Mouse (Mus musculus) midbrain, embryonic 12.5 days (tissue): Measurements from ENCODE around the gene Chrm3. TPM values are rescaled to one million over a fixed set of nuclear protein-coding genes. Genes with fewer than 3 reads are reported as not detected.

Source experiments
- ATAC-seq: fragments of 200-750 bp; cut with Nextera tagmentation; 2 replicates; pipeline ENCODE4 v1.8.0; 2017; ENCODE audit warnings: low read depth, moderate TSS enrichment, moderate library complexity; ENCODE audit not compliant: low FRiP score
- H3K27ac ChIP-seq: fragments of 300-500 bp; sonication (generic); replicated peaks from 2 replicates; pipeline ENCODE4 v1.5.1; 2016; ENCODE audit warnings: mild to moderate bottlenecking
- H3K27me3 ChIP-seq: fragments of 300-500 bp; sonication (generic); 2 replicates; pipeline ENCODE4 v1.6.1; 2016; ENCODE audit warnings: mild to moderate bottlenecking
- H3K36me3 ChIP-seq: fragments of 300-500 bp; sonication (generic); 2 replicates; pipeline ENCODE4 v1.6.1; 2016
- H3K4me1 ChIP-seq: fragments of 300-500 bp; sonication (generic); 2 replicates; pipeline ENCODE4 v1.6.1; 2016
- H3K4me2 ChIP-seq: fragments of 300-500 bp; sonication (generic); replicated peaks from 2 replicates; pipeline ENCODE4 v1.6.1; 2016; ENCODE audit warnings: mild to moderate bottlenecking, moderate library complexity
- H3K4me3 ChIP-seq: fragments of 300-500 bp; sonication (generic); 2 replicates; pipeline ENCODE4 v1.5.1; 2016; ENCODE audit warnings: mild to moderate bottlenecking
- H3K9ac ChIP-seq: fragments of 300-500 bp; sonication (generic); replicated peaks from 2 replicates; pipeline ENCODE4 v1.6.1; 2016; ENCODE audit warnings: mild to moderate bottlenecking, moderate library complexity
- H3K9me3 ChIP-seq: fragments of 300-500 bp; sonication (generic); 2 replicates; pipeline ENCODE4 v1.6.1; 2016; ENCODE audit warnings: mild to moderate bottlenecking
- WGBS: fragments of 180-500 bp; shearing (Covaris S2); methylation state at CpG from one replicate; pipeline ENCODE4 v1.1.7; 2016; 5-methylcytosine and 5-hydroxymethylcytosine counted together
- polyA plus RNA-seq: library from polyadenylated mRNA; unstranded; fragments of >200 nt; fragmentation: Nextera tagmentation; extraction: Ambion mirVana; gene quantifications from 2 replicates; pipeline ENCODE4 v1.2.1, GENCODE M21; 2016

Gene Chrm3
- polyA plus RNA-seq, 1 experiment from 2014 or later: 0.77 TPM

DNA sequence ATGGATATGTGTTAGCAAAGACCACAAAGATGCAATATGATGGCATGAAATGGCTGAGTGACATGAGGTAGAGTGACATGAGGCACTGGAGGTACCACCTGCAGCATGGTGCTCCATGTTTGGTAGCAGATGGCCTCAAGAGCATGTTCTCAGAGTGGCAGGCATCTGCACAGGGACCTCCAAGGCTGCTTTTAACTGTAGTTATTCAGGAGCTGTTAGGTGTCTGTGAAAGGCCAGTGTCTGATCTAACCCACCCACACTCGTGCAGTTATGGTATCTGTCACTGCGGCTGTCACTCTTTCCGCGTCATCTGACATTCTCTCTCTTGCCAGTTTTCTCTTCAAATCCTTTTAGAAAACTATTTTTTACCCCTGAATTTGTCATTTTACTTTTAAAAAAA is 411.6 kb downstream of the Chrm3 start:
- no peak overlapping the region for H3K4me3 ChIP-seq
- H3K4me1 ChIP-seq: no peaks in the 10 kb centered on the region
- 95% methylated on average over 4 of the region's 4 CpGs for WGBS
- no peak overlapping the region for H3K4me2 ChIP-seq
- H3K9ac ChIP-seq: no peak overlapping the region
- H3K9me3 ChIP-seq: no peaks in the 10 kb centered on the region
- H3K36me3 ChIP-seq: no peaks in the 10 kb centered on the region
- ATAC-seq: no peak
- H3K27ac ChIP-seq: no peak overlapping the region
- no peaks in the 10 kb centered on the region for H3K27me3 ChIP-seq

DNA sequence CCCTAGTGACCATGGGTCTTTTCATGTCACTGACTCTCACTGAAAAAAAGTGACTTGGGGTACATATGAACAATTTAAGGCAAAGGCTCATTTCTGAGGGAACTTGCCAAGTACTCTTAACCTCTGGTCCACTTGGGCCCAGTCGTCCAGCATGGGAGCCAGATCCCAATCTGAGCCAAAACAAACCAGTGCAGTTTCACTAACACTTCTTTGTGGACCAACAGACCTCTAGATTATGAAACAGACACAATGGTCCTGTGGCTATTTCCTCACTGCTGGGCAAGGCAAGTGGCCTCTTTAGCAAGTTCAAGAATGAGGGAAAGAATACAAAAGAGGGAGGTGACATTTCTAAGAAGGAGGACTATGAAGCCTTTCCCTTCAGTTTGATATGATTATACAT is 420.5 kb downstream of the Chrm3 start:
- Histone ChIP-seq H3K27me3 (no peaks in the 10 kb centered on the region), H3K9me3 (no peaks in the 10 kb centered on the region), H3K27ac (no peak overlapping the region), H3K9ac (no peak overlapping the region), H3K4me2 (no peak overlapping the region), H3K4me3 (no peak overlapping the region), H3K4me1 (peaks cover 4% of the 10 kb centered on the region; the same call in 1 of the 2 replicates), H3K36me3 (no peaks in the 10 kb centered on the region)
- WGBS: 64% methylated on average over 1 of the region's 1 CpGs
- ATAC-seq: no peak

DNA sequence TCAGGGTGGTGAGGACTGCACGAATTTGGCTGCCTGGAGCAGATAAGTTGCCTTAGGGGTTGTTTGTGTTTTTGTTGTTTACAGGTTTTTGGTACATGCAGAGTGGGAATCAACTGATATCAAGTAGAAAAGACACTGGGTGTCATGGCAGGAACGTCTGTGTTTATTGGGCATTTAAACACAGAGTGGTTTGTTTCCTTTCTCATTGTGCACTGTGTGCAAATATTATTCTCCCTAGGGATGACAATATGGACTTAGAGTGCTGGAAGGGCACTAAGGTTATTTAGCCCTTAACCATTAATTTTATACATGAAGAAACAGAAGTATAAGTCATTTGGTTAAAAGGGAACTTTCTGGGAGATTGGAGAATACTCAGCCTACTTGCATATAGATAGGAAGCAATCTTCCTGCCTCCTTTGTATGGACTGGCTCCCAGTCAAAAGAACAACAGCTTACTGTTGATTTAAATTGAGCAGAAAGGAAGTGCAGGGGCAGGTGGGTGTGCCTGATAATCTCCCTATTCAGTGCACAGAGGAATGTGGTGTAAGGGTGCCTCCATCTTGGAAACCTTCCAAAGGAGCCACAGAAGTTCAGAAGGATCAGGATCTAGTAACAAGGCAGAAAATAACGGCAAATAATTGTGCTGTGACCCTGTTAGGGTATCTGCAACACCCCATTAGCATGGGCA is 421.7 kb downstream of the Chrm3 start:
- H3K36me3 ChIP-seq: no peaks in the 10 kb centered on the region
- no peak for ATAC-seq

DNA sequence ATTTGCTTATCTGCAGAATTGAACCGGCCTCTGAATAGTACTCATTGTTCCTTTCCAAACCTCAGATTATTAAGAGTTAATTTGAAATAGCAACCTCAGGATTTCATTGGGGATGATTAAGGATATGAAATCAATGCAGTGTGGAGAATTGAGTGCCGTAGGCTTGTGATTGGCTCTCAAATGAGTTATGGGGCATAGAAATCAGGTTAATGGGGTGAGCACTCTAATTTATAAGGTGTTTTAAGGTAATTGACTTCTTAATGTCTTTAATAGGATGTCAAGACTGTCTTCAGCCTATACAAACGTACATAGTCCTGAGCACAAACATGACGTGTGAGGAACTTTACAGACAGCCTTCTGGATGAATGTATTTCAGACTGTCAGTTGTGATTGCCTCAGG is 427.9 kb downstream of the Chrm3 start:
- Histone ChIP-seq H3K4me2 (no peak overlapping the region), H3K27me3 (no peaks in the 10 kb centered on the region), H3K4me3 (no peak overlapping the region), H3K36me3 (no peaks in the 10 kb centered on the region), H3K4me1 (peaks cover 7% of the 10 kb centered on the region), H3K9me3 (no peaks in the 10 kb centered on the region), H3K27ac (no peak overlapping the region), H3K9ac (no peak overlapping the region)
- 70% methylated on average over 4 of the region's 4 CpGs for WGBS
- no peak for ATAC-seq

More for the DNA sequence above, 421.7 kb downstream of the Chrm3 start:
- WGBS: 67% methylated on average over 3 of the region's 3 CpGs
- Histone ChIP-seq H3K4me1 (peaks cover 4% of the 10 kb centered on the region; the same call in 1 of the 2 replicates), H3K27ac (no peak overlapping the region), H3K4me2 (no peak overlapping the region), H3K4me3 (no peak overlapping the region), H3K27me3 (no peaks in the 10 kb centered on the region), H3K9me3 (no peaks in the 10 kb centered on the region), H3K9ac (no peak overlapping the region)

DNA sequence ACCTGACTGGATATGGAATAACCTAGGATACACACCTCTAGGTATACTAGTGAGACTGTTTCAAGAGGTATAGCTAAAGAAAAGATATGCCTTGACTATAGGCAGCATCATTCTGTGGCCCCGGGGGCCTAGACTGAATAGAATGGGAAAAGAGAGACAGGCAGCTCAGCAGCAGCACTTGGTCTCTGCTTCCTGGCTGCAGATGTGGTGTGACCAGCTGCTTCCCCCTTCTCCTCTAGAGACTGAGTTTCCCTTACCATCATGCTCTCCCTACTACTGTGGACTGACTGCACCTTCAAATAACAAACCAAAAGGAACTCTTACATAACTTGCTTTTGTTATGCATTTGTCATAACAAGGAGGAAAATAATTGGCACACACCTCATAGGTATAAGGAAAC is 430.0 kb downstream of the Chrm3 start:
- Histone ChIP-seq H3K4me2 (no peak overlapping the region), H3K9ac (no peak overlapping the region), H3K36me3 (no peaks in the 10 kb centered on the region), H3K4me1 (peaks cover 7% of the 10 kb centered on the region), H3K27me3 (no peaks in the 10 kb centered on the region), H3K9me3 (no peaks in the 10 kb centered on the region), H3K27ac (no peak overlapping the region), H3K4me3 (no peak overlapping the region)
- ATAC-seq: no peak
- 60% methylated on average over 1 of the region's 1 CpGs for WGBS

DNA sequence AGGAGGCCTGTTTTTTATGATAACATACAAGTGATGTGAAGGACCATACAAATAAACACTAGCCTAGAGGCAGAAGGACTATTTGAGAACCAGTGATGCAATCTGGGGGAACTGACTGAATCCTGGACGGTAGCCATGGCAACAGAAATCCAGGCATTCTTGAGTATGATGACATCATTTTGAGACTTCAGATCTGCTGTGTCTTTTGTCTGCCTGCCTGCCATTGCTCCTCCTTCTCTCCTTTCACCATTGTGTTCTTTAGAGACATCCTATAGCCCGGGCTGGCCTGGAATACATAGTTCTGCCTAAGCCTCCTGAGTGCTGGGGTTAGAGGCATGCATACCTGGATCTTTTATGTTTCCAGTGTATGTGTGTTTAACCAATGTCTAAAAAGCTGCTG is 430.7 kb downstream of the Chrm3 start:
- peak; percentile 79 for ATAC-seq
- 43% methylated on average over 2 of the region's 2 CpGs for WGBS

DNA sequence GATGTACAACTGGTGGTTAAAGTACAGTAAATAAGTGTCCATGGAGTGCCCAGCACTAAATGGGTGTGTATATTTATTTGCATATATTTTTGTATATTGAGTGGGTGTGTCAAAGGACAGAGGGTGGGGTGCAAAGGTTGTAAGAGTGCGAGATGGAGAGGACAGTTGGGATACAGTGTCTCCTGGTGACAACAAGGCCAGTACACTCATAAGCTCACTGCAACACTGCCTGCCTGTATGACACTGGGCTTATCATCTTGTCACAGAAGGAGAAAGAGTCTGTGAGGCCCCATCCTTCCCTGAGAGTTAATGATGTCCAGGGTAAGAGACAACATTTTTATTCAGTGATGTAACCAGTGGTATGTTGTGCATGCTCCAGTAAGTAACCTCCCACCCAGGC is 439.5 kb downstream of the Chrm3 start:
- WGBS: 81% methylated on average over 1 of the region's 1 CpGs
- H3K9ac ChIP-seq: no peak overlapping the region
- H3K4me2 ChIP-seq: no peak overlapping the region
- no peaks in the 10 kb centered on the region for H3K36me3 ChIP-seq
- ATAC-seq: no peak
- no peak overlapping the region for H3K27ac ChIP-seq
- no peaks in the 10 kb centered on the region for H3K4me1 ChIP-seq
- no peak overlapping the region for H3K4me3 ChIP-seq
- H3K27me3 ChIP-seq: no peaks in the 10 kb centered on the region
- no peaks in the 10 kb centered on the region for H3K9me3 ChIP-seq

More for the DNA sequence above, 430.7 kb downstream of the Chrm3 start:
- Histone ChIP-seq H3K4me3 (no peak overlapping the region), H3K27ac (no peak overlapping the region), H3K27me3 (no peaks in the 10 kb centered on the region), H3K9ac (no peak overlapping the region), H3K36me3 (no peaks in the 10 kb centered on the region), H3K9me3 (no peaks in the 10 kb centered on the region), H3K4me1 (peaks cover 7% of the 10 kb centered on the region), H3K4me2 (no peak overlapping the region)

GRCm38 (mm10) chr13:9912697-9913096 is 447.9 kb downstream of the Chrm3 start:
- H3K27ac ChIP-seq: no peak overlapping the region
- no peak for ATAC-seq
- no peaks in the 10 kb centered on the region for H3K9me3 ChIP-seq
- no peaks in the 10 kb centered on the region for H3K36me3 ChIP-seq
- no peaks in the 10 kb centered on the region for H3K27me3 ChIP-seq
- H3K4me2 ChIP-seq: no peak overlapping the region
- H3K9ac ChIP-seq: no peak overlapping the region
- H3K4me3 ChIP-seq: no peak overlapping the region
- no peaks in the 10 kb centered on the region for H3K4me1 ChIP-seq
- WGBS: 91% methylated on average over 4 of the region's 4 CpGs

- Histone ChIP-seq H3K4me3 (no peak overlapping the region), H3K36me3 (no peaks in the 10 kb centered on the region), H3K27ac (no peak overlapping the region), H3K4me2 (no peak overlapping the region), H3K9ac (no peak overlapping the region), H3K4me1 (no peaks in the 10 kb centered on the region), H3K27me3 (no peaks in the 10 kb centered on the region), H3K9me3 (0 out of 2 replicates have a peak, but pooled peaks cover 5% of the 10 kb centered on the region)
- 87% methylated on average over 2 of the region's 2 CpGs for WGBS
- no peak for ATAC-seq
Observed at GRCm38 (mm10) chr13:9908707-9909106, 451.9 kb downstream of the Chrm3 start.

DNA sequence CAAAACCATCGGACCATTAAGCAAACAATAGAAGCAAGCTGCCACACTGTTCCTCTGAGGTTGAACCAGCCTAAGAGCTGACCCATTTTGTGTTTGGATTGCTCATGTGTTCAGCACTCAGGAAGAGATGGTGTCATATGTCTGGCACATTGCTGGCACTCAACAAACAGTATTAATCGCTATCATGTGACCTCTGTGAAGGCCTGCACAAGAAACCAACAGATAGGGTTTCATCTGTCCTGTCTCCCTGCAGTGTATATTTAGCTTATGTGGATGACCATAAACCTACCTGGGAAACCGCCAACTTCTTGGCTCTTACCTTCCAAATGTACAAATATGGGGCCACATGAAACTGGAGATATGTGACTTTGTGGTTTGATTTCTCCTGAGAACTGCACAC is 453.4 kb downstream of the Chrm3 start:
- H3K4me1 ChIP-seq: no peaks in the 10 kb centered on the region
- H3K27ac ChIP-seq: no peak overlapping the region
- no peak for ATAC-seq
- H3K4me3 ChIP-seq: no peak overlapping the region
- 0 out of 2 replicates have a peak, but pooled peaks cover 5% of the 10 kb centered on the region for H3K9me3 ChIP-seq
- WGBS: 83% methylated on average over 3 of the region's 3 CpGs
- H3K27me3 ChIP-seq: no peaks in the 10 kb centered on the region
- H3K4me2 ChIP-seq: no peak overlapping the region
- H3K36me3 ChIP-seq: no peaks in the 10 kb centered on the region
- H3K9ac ChIP-seq: no peak overlapping the region

- Histone ChIP-seq H3K4me2 (no peak overlapping the region), H3K27ac (no peak overlapping the region), H3K9ac (no peak overlapping the region), H3K27me3 (no peaks in the 10 kb centered on the region), H3K9me3 (0 out of 2 replicates have a peak, but pooled peaks cover 5% of the 10 kb centered on the region), H3K4me1 (no peaks in the 10 kb centered on the region), H3K36me3 (no peaks in the 10 kb centered on the region), H3K4me3 (no peak overlapping the region)
- ATAC-seq: no peak
Observed at GRCm38 (mm10) chr13:9904455-9904854, 456.2 kb downstream of the Chrm3 start.

- no peak overlapping the region for H3K27ac ChIP-seq
- H3K4me3 ChIP-seq: no peak overlapping the region
- no peak for ATAC-seq
- 86% methylated on average over 5 of the region's 5 CpGs for WGBS
- no peak overlapping the region for H3K9ac ChIP-seq
- H3K9me3 ChIP-seq: 0 out of 2 replicates have a peak, but pooled peaks cover 5% of the 10 kb centered on the region
- H3K4me1 ChIP-seq: no peaks in the 10 kb centered on the region
- H3K36me3 ChIP-seq: no peaks in the 10 kb centered on the region
- no peak overlapping the region for H3K4me2 ChIP-seq
- no peaks in the 10 kb centered on the region for H3K27me3 ChIP-seq
Observed at GRCm38 (mm10) chr13:9900653-9901385, 459.8 kb downstream of the Chrm3 start.
